Mouse (Mus musculus) limb, embryonic 10.5 days (tissue): Measurements from ENCODE around the gene Hist2h4. TPM values are rescaled to one million over a fixed set of nuclear protein-coding genes. Genes with fewer than 3 reads are reported as not detected.
A peak's percentile ranks its signal among the peaks of the same experiment; 100 is the strongest.

Experiments used
- DNase-seq: peaks from one replicate; pipeline ENCODE4 v3.0.0-alpha.2; 2017; ENCODE audit warnings: low spot score
- H3K27ac ChIP-seq: fragments of 300-500 bp; sonication (generic); 2 replicates; pipeline ENCODE4 v1.5.1; 2016; ENCODE audit warnings: mild to moderate bottlenecking
- H3K27me3 ChIP-seq: fragments of 300-500 bp; sonication (generic); 2 replicates; pipeline ENCODE4 v1.6.1; 2016; ENCODE audit warnings: low read depth, mild to moderate bottlenecking; ENCODE audit not compliant: poor library complexity, severe bottlenecking
- H3K36me3 ChIP-seq: fragments of 300-500 bp; sonication (generic); 2 replicates; pipeline ENCODE4 v1.6.1; 2016; ENCODE audit warnings: mild to moderate bottlenecking, moderate library complexity
- H3K4me1 ChIP-seq: fragments of 300-500 bp; sonication (generic); 2 replicates; pipeline ENCODE4 v1.6.1; 2016
- H3K4me3 ChIP-seq: fragments of 300-500 bp; sonication (generic); 2 replicates; pipeline ENCODE4 v1.5.1; 2016; ENCODE audit warnings: mild to moderate bottlenecking, moderate library complexity
- H3K9me3 ChIP-seq: fragments of 300-500 bp; sonication (generic); replicated peaks from 2 replicates; pipeline ENCODE4 v1.6.1; 2016; ENCODE audit warnings: mild to moderate bottlenecking
- WGBS: fragments of 180-500 bp; shearing (Covaris S2); methylation state at CpG from one replicate; pipeline ENCODE4 v1.1.7; 2016; 5-methylcytosine and 5-hydroxymethylcytosine counted together
- polyA plus RNA-seq: library from polyadenylated mRNA; unstranded; fragments of >200 nt; fragmentation: Nextera tagmentation; extraction: Ambion mirVana; gene quantifications from 2 replicates; pipeline ENCODE4 v1.2.1, GENCODE M21; 2016

Hist2h4 gene
- polyA plus RNA-seq, 1 experiment from 2014 or later, result 9.4 TPM

DNA sequence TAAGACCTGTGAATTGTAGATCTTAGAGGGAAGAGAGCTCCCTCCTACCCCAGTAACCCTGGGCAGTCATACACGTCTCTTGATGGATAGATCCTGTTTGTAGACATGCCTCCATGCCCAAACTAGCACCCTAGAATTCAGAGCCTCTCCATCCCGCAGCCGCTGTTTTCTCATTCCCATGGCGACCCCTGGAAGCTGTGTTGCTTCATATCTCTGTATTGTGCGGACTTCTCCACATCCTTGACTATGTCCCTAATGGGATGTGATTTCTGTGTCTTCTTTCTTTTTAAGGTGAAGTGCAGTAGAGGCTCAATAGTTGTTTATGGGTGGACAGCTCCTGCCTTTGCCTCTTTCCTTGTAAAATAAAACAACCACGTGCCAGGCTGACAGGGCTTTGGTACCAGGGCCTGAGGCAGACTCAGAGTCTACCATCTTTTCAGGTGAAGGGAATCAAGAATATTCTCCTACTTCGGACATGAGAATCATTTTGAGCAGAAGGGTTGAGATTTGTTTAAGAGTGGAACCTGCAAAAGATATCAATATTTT lies 1.4 kb upstream of the Hist2h4 start:
- Histone ChIP-seq H3K27ac (peak overlapping the region; percentile 97), H3K27me3 (0 out of 2 replicates have a peak, but pooled peaks cover 5% of the 10 kb centered on the region), H3K4me3 (peak overlapping the region; percentile 62), H3K36me3 (no peaks in the 10 kb centered on the region), H3K4me1 (peaks cover 52% of the 10 kb centered on the region), H3K9me3 (no peaks in the 10 kb centered on the region)
- peak; percentile 47 for DNase-seq
- 77% methylated on average over 7 of the region's 7 CpGs for WGBS

DNA sequence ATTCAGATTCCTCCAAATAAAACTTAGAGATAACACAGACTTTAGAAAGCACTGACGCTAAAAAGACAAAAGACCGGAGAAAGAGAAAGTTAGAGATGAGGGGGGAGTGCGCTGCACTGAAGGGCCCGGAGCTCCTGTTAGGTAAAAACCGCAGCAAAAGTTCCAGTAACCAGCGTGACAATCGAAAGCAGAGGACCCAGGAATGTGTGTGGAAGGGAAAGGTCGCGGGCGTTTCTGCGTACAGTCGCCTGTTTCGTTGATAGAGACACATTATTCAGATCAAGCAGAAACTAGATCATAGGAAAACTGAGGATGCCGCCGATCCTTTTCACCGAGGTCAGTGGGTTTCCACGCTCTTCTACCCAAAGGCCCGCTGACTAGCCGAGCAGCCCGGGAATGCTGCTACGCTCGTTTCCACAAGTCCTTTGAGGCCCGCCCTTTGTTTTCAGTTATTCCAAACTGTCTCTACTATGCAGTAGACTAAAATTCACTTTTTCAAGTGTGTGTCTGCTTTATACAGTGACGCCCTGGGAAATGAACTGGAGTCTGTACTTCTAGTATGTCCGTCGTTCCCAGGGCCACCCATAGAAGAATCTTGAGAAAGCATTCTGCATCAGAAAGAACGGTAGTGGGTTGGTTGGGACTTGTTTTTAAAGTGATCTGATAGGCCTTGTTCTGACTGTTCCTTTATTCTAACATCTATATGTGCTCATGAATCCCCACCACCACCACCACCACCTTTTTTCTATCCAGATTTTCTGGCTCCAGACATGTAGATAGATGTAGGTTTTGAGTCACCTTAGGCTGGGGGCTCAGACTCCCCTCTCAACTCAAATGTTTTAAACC lies 670 bp upstream of the Hist2h4 start:
- H3K9me3 ChIP-seq, result no peaks in the 10 kb centered on the region
- H3K4me1 ChIP-seq, result peaks cover 52% of the 10 kb centered on the region
- peaks cover 6% of the 10 kb centered on the region; the same call in 1 of the 2 replicates for H3K27me3 ChIP-seq
- H3K4me3 ChIP-seq, result peak overlapping the region; percentile 62
- no peaks in the 10 kb centered on the region for H3K36me3 ChIP-seq
- peak; percentile 63 for DNase-seq
- 12% methylated on average over 27 of the region's 27 CpGs for WGBS
- peak overlapping the region; percentile 97 for H3K27ac ChIP-seq

DNA sequence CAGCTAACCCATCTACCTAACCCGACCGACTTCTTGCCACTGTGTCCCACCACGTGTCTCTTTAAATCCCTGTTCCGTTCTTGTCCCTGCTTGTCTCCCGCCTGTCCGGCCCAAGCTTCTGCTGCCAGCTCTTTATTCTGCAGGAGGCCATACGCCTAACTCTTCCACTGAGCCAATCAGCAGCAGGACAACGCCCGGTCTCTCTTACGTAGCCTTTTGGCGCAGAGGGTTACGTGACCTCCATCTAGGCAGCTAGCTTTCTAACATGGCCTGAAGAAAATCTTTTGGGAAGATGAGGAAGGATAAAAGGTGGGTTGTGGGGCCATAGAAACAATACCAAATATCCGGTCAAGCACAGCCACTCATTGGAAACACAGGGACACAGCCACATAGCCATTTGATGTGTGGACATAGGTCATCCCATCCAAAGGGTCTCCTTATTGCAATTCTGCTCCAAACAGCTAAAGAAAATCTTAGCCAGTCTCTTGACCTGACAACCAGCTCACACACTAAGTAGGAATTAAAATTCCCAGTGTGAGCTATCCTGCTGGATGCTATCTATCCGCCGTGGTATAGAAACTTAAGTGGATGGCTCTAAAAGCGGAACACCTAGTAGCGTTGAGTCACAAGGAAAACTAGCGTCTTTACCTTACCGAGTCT lies 765 bp downstream of the Hist2h4 start:
- H3K27ac ChIP-seq, result peak overlapping the region; percentile 97
- H3K4me3 ChIP-seq, result peak overlapping the region; percentile 62
- DNase-seq, result peak; percentile 81
- WGBS, result 2% methylated on average over 19 of the region's 19 CpGs
- peaks cover 41% of the 10 kb centered on the region for H3K4me1 ChIP-seq
- peaks cover 10% of the 10 kb centered on the region; the same call in 1 of the 2 replicates for H3K27me3 ChIP-seq
- H3K9me3 ChIP-seq, result no peaks in the 10 kb centered on the region
- H3K36me3 ChIP-seq, result no peaks in the 10 kb centered on the region

DNA sequence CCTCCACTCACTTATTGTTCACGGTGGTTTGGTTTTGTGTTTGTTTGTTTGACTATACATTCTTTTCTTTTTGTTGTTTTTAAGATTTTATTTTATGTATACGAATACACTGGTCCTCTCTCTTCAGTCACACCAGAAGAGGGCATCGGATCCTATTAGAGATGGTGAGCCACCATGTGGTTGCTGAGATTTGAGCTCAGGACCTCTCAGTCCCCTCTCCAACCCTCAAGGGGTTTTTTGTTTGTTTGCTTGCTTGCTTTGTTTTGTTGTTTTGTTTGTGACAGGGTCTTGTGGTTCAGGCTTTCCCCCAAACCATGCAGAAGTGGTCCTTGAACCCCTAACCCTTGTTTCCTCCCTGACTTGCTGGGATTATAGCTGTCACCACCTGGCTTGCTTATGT lies 1.5 kb downstream of the Hist2h4 start:
- peak overlapping the region; percentile 97 for H3K27ac ChIP-seq
- H3K9me3 ChIP-seq, result no peaks in the 10 kb centered on the region
- H3K36me3 ChIP-seq, result no peaks in the 10 kb centered on the region
- H3K4me3 ChIP-seq, result peak overlapping the region; percentile 62
- no peak for DNase-seq
- peaks cover 10% of the 10 kb centered on the region; the same call in 1 of the 2 replicates for H3K27me3 ChIP-seq
- peaks cover 35% of the 10 kb centered on the region for H3K4me1 ChIP-seq
- WGBS, result 71% methylated on average over 3 of the region's 3 CpGs

DNA sequence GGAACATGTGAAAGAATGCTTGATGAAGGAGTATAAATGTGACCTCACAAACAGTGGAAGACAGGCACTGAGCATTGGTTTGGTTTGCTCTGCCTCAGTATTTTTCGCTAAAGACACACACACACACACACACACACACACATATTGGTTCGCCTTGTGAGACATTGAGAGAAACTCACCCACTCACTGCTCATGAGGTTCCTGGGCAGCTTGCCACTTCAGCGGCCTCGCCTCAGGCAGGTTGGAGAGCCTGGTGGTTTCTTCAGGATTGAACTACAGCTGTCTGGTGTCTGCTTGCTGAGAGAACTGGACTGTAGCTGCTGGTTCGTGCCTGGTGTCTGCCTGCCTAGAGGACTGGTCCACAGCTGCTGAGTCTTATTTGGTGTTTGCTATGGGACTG lies 2.9 kb downstream of the Hist2h4 start:
- Histone ChIP-seq H3K4me1 (peaks cover 33% of the 10 kb centered on the region), H3K27me3 (peaks cover 21% of the 10 kb centered on the region), H3K36me3 (no peaks in the 10 kb centered on the region), H3K27ac (no peak overlapping the region), H3K9me3 (no peaks in the 10 kb centered on the region), H3K4me3 (no peak overlapping the region)
- DNase-seq, result no peak
- 92% methylated on average over 5 of the region's 5 CpGs for WGBS

DNA sequence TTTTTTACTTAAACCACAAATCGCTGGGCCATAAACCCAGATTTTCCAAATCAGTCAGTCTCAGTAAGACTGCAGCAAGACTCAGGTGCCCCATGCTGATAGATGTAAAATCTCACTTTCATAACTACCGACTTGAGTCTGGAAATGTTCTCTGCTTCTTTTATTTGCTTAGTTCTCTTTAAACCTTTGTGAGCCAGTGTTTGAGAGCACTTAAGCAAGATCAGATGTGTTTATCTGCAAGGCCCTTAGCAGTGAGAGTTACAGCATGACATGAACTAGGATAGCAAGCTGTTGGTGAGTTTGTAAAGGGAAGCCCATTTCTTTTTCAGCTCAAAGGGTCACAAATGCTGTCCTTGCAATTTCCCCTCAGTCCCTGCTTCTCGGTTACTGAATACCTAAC lies 5.9 kb downstream of the Hist2h4 start:
- Histone ChIP-seq H3K9me3 (no peaks in the 10 kb centered on the region), H3K27me3 (peaks cover 49% of the 10 kb centered on the region), H3K4me1 (peaks cover 13% of the 10 kb centered on the region), H3K36me3 (no peaks in the 10 kb centered on the region), H3K4me3 (no peak overlapping the region), H3K27ac (no peak overlapping the region)
- WGBS, result 79% methylated on average over 3 of the region's 3 CpGs
- DNase-seq, result no peak

DNA sequence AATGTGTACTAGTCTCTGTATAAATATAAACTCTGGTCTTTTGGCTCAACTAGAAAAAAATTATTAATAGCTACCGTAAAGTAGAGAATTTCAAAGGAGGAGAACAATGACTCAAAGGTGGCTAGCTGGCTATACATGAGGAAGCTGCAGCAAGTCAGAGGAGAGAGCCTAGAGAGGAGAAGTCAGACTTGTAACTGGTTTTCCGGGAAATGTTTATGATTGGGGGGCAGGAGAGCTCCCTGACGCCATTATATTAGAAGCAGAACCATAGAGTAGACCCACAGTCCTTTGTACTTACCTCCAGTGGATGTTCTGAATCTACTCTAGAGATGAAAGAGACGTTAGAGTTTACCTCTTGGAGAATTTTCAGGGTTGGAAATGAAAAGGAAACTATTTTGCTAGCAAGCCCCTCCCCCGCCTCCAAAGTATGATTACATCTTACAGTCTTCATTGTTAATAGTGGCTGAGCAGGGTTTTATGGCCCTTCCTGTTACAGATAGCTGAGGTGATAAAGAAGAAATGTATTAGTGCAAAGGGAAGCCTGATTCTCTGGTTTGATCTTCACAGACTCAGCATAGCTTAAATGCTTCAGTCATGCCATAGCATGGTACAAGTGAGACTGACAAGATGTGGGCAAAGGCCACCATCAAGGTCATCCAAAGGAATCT lies 7.1 kb downstream of the Hist2h4 start:
- peaks cover 7% of the 10 kb centered on the region for H3K4me1 ChIP-seq
- H3K36me3 ChIP-seq, result no peaks in the 10 kb centered on the region
- H3K9me3 ChIP-seq, result no peaks in the 10 kb centered on the region
- peaks cover 51% of the 10 kb centered on the region for H3K27me3 ChIP-seq
- H3K4me3 ChIP-seq, result no peak overlapping the region
- 86% methylated on average over 5 of the region's 5 CpGs for WGBS
- no peak for DNase-seq
- no peak overlapping the region for H3K27ac ChIP-seq

DNA sequence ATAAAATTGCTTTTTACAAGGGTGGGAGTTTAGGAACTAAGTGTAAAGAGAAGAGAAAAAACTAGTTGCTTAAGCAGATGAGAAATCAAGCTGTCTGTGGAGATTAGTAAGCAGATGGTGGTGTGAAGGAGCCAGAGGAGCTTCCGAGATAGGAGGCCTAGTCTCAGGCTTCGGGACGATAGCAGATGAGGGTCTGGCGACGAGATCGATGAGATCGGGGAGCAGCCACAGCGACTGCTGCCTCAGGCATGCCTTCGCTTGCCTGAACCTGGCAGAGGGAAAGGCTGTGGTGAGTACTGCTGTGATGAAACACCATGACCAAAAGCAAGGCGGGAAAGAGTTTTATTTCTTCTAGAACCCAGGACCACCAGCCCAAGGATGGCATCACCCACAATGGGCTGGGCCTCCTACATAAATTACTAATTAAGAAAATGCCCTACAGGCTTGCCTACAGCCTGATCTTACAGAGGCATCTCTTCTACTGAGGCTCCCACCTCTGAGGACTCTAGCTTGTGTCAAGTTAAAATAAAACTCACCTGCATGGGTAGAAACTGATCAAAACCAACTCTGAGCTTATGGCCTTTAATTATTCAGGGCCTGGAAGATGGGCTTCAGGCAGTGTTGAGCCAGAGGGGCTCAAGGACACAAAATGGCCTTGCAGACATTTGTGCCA lies 8.3 kb downstream of the Hist2h4 start:
- Histone ChIP-seq H3K9me3 (no peaks in the 10 kb centered on the region), H3K27me3 (peaks cover 46% of the 10 kb centered on the region), H3K4me1 (peaks cover 20% of the 10 kb centered on the region), H3K4me3 (no peak overlapping the region), H3K36me3 (no peaks in the 10 kb centered on the region), H3K27ac (no peak overlapping the region)
- 46% methylated on average over 10 of the region's 10 CpGs for WGBS
- peak; percentile 53 for DNase-seq

DNA sequence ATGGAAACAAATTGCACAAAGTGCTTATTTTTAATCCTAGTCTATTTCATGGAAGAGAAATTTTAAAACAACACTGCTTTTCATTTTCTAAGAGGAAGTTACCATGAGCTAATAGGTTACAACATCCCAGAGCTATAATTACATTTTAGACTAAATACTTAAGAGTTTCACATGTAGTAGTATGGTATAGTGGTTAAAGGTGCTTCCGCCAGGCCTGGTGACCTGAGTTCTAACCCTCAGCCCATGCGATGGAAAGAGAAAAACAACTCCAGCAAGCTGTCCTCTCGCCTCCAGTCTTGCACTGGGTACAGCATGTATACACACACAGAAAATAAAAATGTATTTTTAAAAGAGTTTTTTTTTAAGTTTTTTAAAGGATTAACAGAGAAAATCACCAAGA lies 11.3 kb downstream of the Hist2h4 start:
- DNase-seq, result no peak
- peaks cover 48% of the 10 kb centered on the region for H3K27me3 ChIP-seq
- H3K36me3 ChIP-seq, result no peaks in the 10 kb centered on the region
- no peak overlapping the region for H3K4me3 ChIP-seq
- peaks cover 46% of the 10 kb centered on the region for H3K4me1 ChIP-seq
- 87% methylated on average over 3 of the region's 3 CpGs for WGBS
- no peaks in the 10 kb centered on the region for H3K9me3 ChIP-seq
- no peak overlapping the region for H3K27ac ChIP-seq

DNA sequence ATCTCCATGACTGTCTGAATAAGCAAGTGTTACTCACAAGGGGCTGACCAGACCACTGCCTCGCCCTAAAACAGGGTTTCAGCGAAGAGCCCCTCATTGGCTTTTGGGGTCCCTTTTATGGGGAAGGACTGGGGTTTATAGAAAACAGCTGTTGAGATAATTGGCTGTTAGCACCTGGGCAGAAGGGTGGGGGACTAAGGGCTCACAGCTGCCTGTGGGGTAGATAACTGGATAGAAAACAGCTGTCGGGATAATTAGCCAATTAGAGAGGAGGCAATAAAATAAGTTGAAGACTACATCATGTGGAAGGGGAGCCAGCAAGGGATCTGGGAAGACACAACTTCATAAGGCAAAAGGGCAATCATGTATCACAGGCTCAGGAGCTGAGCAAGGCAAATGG lies 12.2 kb downstream of the Hist2h4 start:
- no peak overlapping the region for H3K27ac ChIP-seq
- 34% methylated on average over 3 of the region's 3 CpGs for WGBS
- peaks cover 46% of the 10 kb centered on the region for H3K4me1 ChIP-seq
- H3K27me3 ChIP-seq, result peaks cover 44% of the 10 kb centered on the region
- DNase-seq, result peak; percentile 49
- H3K36me3 ChIP-seq, result no peaks in the 10 kb centered on the region
- no peak overlapping the region for H3K4me3 ChIP-seq
- H3K9me3 ChIP-seq, result no peaks in the 10 kb centered on the region

DNA sequence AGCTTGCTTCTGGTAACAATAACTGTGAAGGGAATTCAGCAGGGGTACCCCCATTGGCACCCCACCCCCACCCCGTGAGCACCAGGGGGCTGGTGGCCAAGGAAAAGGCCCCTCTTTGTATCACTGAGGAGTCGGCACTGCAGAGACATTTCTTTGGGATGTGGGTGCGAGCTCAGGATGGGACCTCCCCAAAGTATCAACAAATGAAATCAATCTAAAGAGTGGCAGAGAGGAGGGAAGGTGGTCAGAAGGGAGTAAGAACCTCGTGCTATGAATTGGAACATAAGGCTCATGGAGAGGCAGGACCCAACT lies 14.1 kb downstream of the Hist2h4 start:
- Histone ChIP-seq H3K4me1 (peaks cover 52% of the 10 kb centered on the region), H3K27me3 (peaks cover 27% of the 10 kb centered on the region), H3K9me3 (no peaks in the 10 kb centered on the region), H3K27ac (0 out of 2 replicates have a peak overlapping the region, but pooled peaks have one; percentile 40), H3K36me3 (no peaks in the 10 kb centered on the region), H3K4me3 (peak overlapping the region; percentile 56; the same call in 1 of the 2 replicates)
- WGBS, result 55% methylated on average over 4 of the region's 4 CpGs
- no peak for DNase-seq
